Mouse (Mus musculus) mature B cell (primary cell): ENCODE results near the gene Flrt2.

Experiments
- in situ Hi-C: fragments of 300-500 bp; cut with MboI; formaldehyde crosslinking; loops from 2 replicates; pipeline ENCODE4 v1.14.3; 2019

The Flrt2 gene

GRCm38 (mm10) chr12:95734075-95734474, 42.0 kb downstream of the Flrt2 start:
- in situ Hi-C loops, result no loop called here

- in situ Hi-C loops, result no loop called here
Observed at GRCm38 (mm10) chr12:95737571-95737970, 45.5 kb downstream of the Flrt2 start.

GRCm38 (mm10) chr12:95738031-95738430, 46.0 kb downstream of the Flrt2 start:
- in situ Hi-C loops, result no loop called here

- in situ Hi-C loops, result no loop called here
Observed at GRCm38 (mm10) chr12:95738491-95739135, 46.6 kb downstream of the Flrt2 start.

- in situ Hi-C loops, result no loop called here
Observed at GRCm38 (mm10) chr12:95739739-95740138, 47.7 kb downstream of the Flrt2 start.

GRCm38 (mm10) chr12:95741296-95741695, 49.3 kb downstream of the Flrt2 start:
- in situ Hi-C loops, result no loop called here

- in situ Hi-C loops, result no loop called here
Observed at GRCm38 (mm10) chr12:95744307-95744706, 52.3 kb downstream of the Flrt2 start.

GRCm38 (mm10) chr12:95746856-95747579, 55.0 kb downstream of the Flrt2 start:
- in situ Hi-C loops, result no loop called here

GRCm38 (mm10) chr12:95748760-95749159, 56.7 kb downstream of the Flrt2 start:
- in situ Hi-C loops, result no loop called here

- in situ Hi-C loops, result no loop called here
Observed at GRCm38 (mm10) chr12:95749248-95749647, 57.2 kb downstream of the Flrt2 start.

- in situ Hi-C loops, result no loop called here
Observed at GRCm38 (mm10) chr12:95759212-95759746, 67.3 kb downstream of the Flrt2 start.

GRCm38 (mm10) chr12:95765255-95765654, 73.2 kb downstream of the Flrt2 start:
- in situ Hi-C loops, result no loop called here

- in situ Hi-C loops, result no loop called here
Observed at GRCm38 (mm10) chr12:95769041-95769440, 77.0 kb downstream of the Flrt2 start.

GRCm38 (mm10) chr12:95770251-95770650, 78.2 kb downstream of the Flrt2 start:
- in situ Hi-C loops, result no loop called here

- in situ Hi-C loops, result no loop called here
Observed at GRCm38 (mm10) chr12:95790146-95790545, 98.1 kb downstream of the Flrt2 start.

- in situ Hi-C loops, result no loop called here
Observed at GRCm38 (mm10) chr12:95816660-95817059, 124.6 kb downstream of the Flrt2 start.
